Mouse (Mus musculus): ENCODE data around the gene Ankub1.

GRCm38 (mm10) chr3:57626954-57627513 lies 65.6 kb downstream of the Ankub1 start:
- TF ChIP-seq CTCF (IDR thresholded peaks at IDR 0.05; ENCODE audit: low read depth), result no peak
- no peak for TF ChIP-seq EP300 (IDR thresholded peaks at IDR 0.05; ENCODE audit: low read depth)

Measured in heart, postnatal 0 days (tissue).